Mouse (Mus musculus) myocyte (in vitro differentiated cells): ENCODE results near the gene 2700097O09Rik. TPM values are rescaled to one million over a fixed set of nuclear protein-coding genes. Genes with fewer than 3 reads are reported as not detected.

ENCODE experiments used
- H3K27me3 ChIP-seq: one replicate; pipeline ENCODE4 v1.6.1; 2011; ENCODE audit not compliant: control insufficient read depth, insufficient read depth, insufficient read length
- H3K36me3 ChIP-seq: one replicate; pipeline ENCODE4 v1.6.1; 2011; ENCODE audit not compliant: control insufficient read depth, insufficient read depth
- H3K4me2 ChIP-seq: one replicate; pipeline ENCODE4 v1.6.1; 2011; ENCODE audit warnings: low read depth, control low read depth
- H3K4me3 ChIP-seq: one replicate; pipeline ENCODE4 v1.5.1; 2011; ENCODE audit warnings: mild to moderate bottlenecking, control low read depth, moderate library complexity
- H3K79me2 ChIP-seq: one replicate; pipeline ENCODE4 v1.6.1; 2011; ENCODE audit not compliant: control insufficient read depth, insufficient read depth
- H3ac ChIP-seq: one replicate; pipeline ENCODE4 v1.6.1; 2011; ENCODE audit not compliant: control insufficient read depth, insufficient read length
- CEBPB ChIP-seq: IDR thresholded peaks from 2 replicates; pipeline ENCODE4 v1.6.1; 2011; ENCODE audit warnings: mild to moderate bottlenecking, moderate library complexity; ENCODE audit not compliant: poor library complexity, insufficient read depth, severe bottlenecking
- E2F4 ChIP-seq: IDR thresholded peaks from one replicate; pipeline ENCODE4 v1.6.1; 2011; ENCODE audit warnings: mild to moderate bottlenecking, control low read depth, moderate library complexity; ENCODE audit not compliant: insufficient read depth
- MAX ChIP-seq: IDR thresholded peaks from one replicate; pipeline ENCODE4 v1.6.1; 2011; ENCODE audit warnings: low read depth, mild to moderate bottlenecking, control low read depth
- MYOD1 ChIP-seq, 3 experiments: IDR thresholded peaks; one replicate each; pipeline ENCODE4 v1.6.1; 2011; ENCODE audit warnings: control low read depth in 2 of 3, low read depth in 2 of 3, mild to moderate bottlenecking in 2 of 3, moderate library complexity in 1 of 3; ENCODE audit not compliant: insufficient read length in 2 of 3, control insufficient read depth in 1 of 3
- MYOG ChIP-seq, 3 experiments: IDR thresholded peaks; one replicate each; pipeline ENCODE4 v1.6.1; 2011; ENCODE audit warnings: control low read depth in 2 of 3, low read depth in 2 of 3, mild to moderate bottlenecking in 2 of 3; ENCODE audit not compliant: insufficient read length in 2 of 3, control insufficient read depth in 1 of 3, insufficient read depth in 1 of 3
- POLR2A ChIP-seq: IDR thresholded peaks from one replicate; pipeline ENCODE4 v1.6.1; 2011; ENCODE audit warnings: low read depth, mild to moderate bottlenecking, control low read depth, moderate library complexity; ENCODE audit not compliant: insufficient read length
- POLR2AphosphoS2 ChIP-seq: IDR thresholded peaks from one replicate; pipeline ENCODE4 v1.6.1; 2011; ENCODE audit warnings: low read depth, control low read depth; ENCODE audit not compliant: insufficient read length
- REST ChIP-seq: IDR thresholded peaks from one replicate; pipeline ENCODE4 v1.6.1; 2011; ENCODE audit warnings: mild to moderate bottlenecking, control low read depth, moderate library complexity; ENCODE audit not compliant: insufficient read depth, insufficient read length
- SRF ChIP-seq: IDR thresholded peaks from one replicate; pipeline ENCODE4 v1.6.1; 2011; ENCODE audit warnings: low read depth; ENCODE audit not compliant: control insufficient read depth, insufficient read length
- TCF12 ChIP-seq: IDR thresholded peaks from one replicate; pipeline ENCODE4 v1.6.1; 2011; ENCODE audit warnings: mild to moderate bottlenecking, control low read depth; ENCODE audit not compliant: poor library complexity, insufficient read depth, severe bottlenecking
- TCF3 ChIP-seq: IDR thresholded peaks from one replicate; pipeline ENCODE4 v1.6.1; 2011; ENCODE audit warnings: low read depth, control low read depth; ENCODE audit not compliant: insufficient read length
- USF1 ChIP-seq: IDR thresholded peaks from one replicate; pipeline ENCODE4 v1.6.1; 2011; ENCODE audit warnings: low read depth, mild to moderate bottlenecking, control low read depth, moderate library complexity
- polyA plus RNA-seq: library from polyadenylated mRNA; unstranded; fragments of >200 nt; fragmentation: generic; extraction: Trizol; gene quantifications from one replicate; pipeline ENCODE4 v1.2.1, GENCODE M21; 2012; ENCODE audit warnings: missing spikeins

2700097O09Rik gene
- polyA plus RNA-seq, 1 experiment = 4.5 TPM

- H3K4me3 ChIP-seq = no peak overlapping the region
- H3K36me3 ChIP-seq = no peaks in the 10 kb centered on the region
- peaks cover 6% of the 10 kb centered on the region for H3K27me3 ChIP-seq
- TF ChIP-seq TCF12 = no peak
- TF ChIP-seq TCF3 = no peak
- TF ChIP-seq CEBPB = no peak
- no peak for TF ChIP-seq MYOG (IDR thresholded peaks at IDR 0.05; ENCODE audit: control insufficient read depth in 1 of 3, insufficient read depth in 1 of 3, insufficient read length in 2 of 3, low read depth in 2 of 3)
- TF ChIP-seq SRF = no peak
- no peak for TF ChIP-seq REST
- no peak for TF ChIP-seq USF1
- no peak for TF ChIP-seq MAX
- no peak for TF ChIP-seq MYOD1 (IDR thresholded peaks at IDR 0.05; ENCODE audit: control insufficient read depth in 1 of 3, insufficient read length in 2 of 3, low read depth in 2 of 3)
- TF ChIP-seq POLR2AphosphoS2 = no peak
- TF ChIP-seq E2F4 = no peak
- TF ChIP-seq POLR2A = no peak
- no peak overlapping the region for H3ac ChIP-seq
- H3K79me2 ChIP-seq = no peaks in the 10 kb centered on the region
- H3K4me2 ChIP-seq = no peak overlapping the region
These were observed 64.5 kb downstream of the 2700097O09Rik start for GRCm38 (mm10) chr12:55015428-55015827.

GRCm38 (mm10) chr12:55013626-55014398, 66.1 kb downstream of the 2700097O09Rik start, which contains the start of gene Baz1a:
Gene Baz1a (minus strand): TSS chr12:55014348.
- H3K4me2 ChIP-seq = no peak within 1 kb of the TSS
- H3K79me2 ChIP-seq = no peaks in the 10 kb centered on the region
- H3K27me3 ChIP-seq = peaks cover 6% of the 10 kb centered on the region
- H3K4me3 ChIP-seq = no peak within 1 kb of the TSS
- TF ChIP-seq USF1 = no peak
- no peak for TF ChIP-seq POLR2AphosphoS2
- no peak for TF ChIP-seq POLR2A
- TF ChIP-seq SRF = no peak
- no peak for TF ChIP-seq TCF3
- TF ChIP-seq CEBPB = no peak
- TF ChIP-seq MYOD1 (IDR thresholded peaks at IDR 0.05; ENCODE audit: control insufficient read depth in 1 of 3, insufficient read length in 2 of 3, low read depth in 2 of 3) = no peak
- TF ChIP-seq E2F4 = no peak
- TF ChIP-seq TCF12 = no peak
- H3ac ChIP-seq = no peak within 1 kb of the TSS
- no peaks in the 10 kb centered on the region for H3K36me3 ChIP-seq

GRCm38 (mm10) chr12:55013031-55013430, 66.9 kb downstream of the 2700097O09Rik start:
- Histone ChIP-seq H3K36me3 (no peaks in the 10 kb centered on the region), H3K4me2 (no peak overlapping the region), H3K79me2 (no peaks in the 10 kb centered on the region), H3K27me3 (peaks cover 6% of the 10 kb centered on the region), H3ac (no peak overlapping the region), H3K4me3 (no peak overlapping the region)
- TF ChIP-seq MYOD1 (IDR thresholded peaks at IDR 0.05; ENCODE audit: control insufficient read depth in 1 of 3, insufficient read length in 2 of 3, low read depth in 2 of 3) (no peak), POLR2A (no peak), TCF3 (no peak), MYOG (IDR thresholded peaks at IDR 0.05; ENCODE audit: control insufficient read depth in 1 of 3, insufficient read depth in 1 of 3, insufficient read length in 2 of 3, low read depth in 2 of 3) (no peak), USF1 (no peak), MAX (no peak), REST (no peak), TCF12 (no peak), E2F4 (no peak)

- H3K79me2 ChIP-seq = no peaks in the 10 kb centered on the region
- no peaks in the 10 kb centered on the region for H3K36me3 ChIP-seq
- no peak overlapping the region for H3K4me2 ChIP-seq
- peaks cover 6% of the 10 kb centered on the region for H3K27me3 ChIP-seq
- no peak for TF ChIP-seq TCF3
- TF ChIP-seq TCF12 = no peak
- no peak for TF ChIP-seq POLR2AphosphoS2
- no peak for TF ChIP-seq USF1
- no peak for TF ChIP-seq E2F4
- TF ChIP-seq POLR2A = no peak
- TF ChIP-seq SRF = no peak
- no peak overlapping the region for H3ac ChIP-seq
- H3K4me3 ChIP-seq = no peak overlapping the region
These were observed 72.4 kb downstream of the 2700097O09Rik start for GRCm38 (mm10) chr12:55007361-55008008.
